Mouse (Mus musculus) lung, postnatal 0 days (tissue): ENCODE results near the gene Tyms.

ENCODE experiments used
- CTCF ChIP-seq: IDR thresholded peaks from 2 replicates; pipeline ENCODE4 v1.5.1; 2016; ENCODE audit warnings: antibody characterized with exemption, mild to moderate bottlenecking
- EP300 ChIP-seq: IDR thresholded peaks from 2 replicates; pipeline ENCODE4 v1.6.1; 2016; ENCODE audit warnings: antibody characterized with exemption, mild to moderate bottlenecking, control low read depth

- TF ChIP-seq CTCF (no peak), EP300 (no peak)
Measured at GRCm38 (mm10) chr5:30107186-30107585, 33.8 kb upstream of the Tyms start.
